Mouse (Mus musculus): ENCODE data around the gene Sprr2d.

Sprr2d gene

DNA sequence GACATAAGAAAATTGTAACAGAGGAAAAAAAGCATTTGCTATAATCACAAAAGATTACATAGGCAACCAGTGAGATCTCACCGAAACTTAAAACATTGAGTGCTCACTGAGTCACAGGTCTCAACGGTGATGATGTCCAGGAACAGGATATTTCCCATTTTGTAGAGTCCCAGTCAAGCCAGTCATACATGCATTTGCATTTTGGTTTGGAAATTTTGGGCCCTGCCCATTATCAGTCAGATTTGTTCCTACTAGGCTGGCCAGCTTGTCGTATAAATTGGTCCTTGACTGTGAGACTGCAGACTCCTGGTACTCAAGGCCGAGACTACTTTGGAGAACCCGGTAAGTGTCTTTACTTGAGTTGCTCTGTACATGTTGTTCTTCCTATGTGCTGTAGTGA is at the start of gene Sprr2d:
Sprr2d (plus strand) TSS at position 301 of the 400 bp plus-strand sequence.
- no peak for DNase-seq

- DNase-seq: no peak
Observed at GRCm38 (mm10) chr3:92307406-92307805, 31.5 kb upstream of the Sprr2d start.

- no peak for DNase-seq
Observed at GRCm38 (mm10) chr3:92316320-92316719, 22.6 kb upstream of the Sprr2d start, which contains the start of gene Sprr2b. Sprr2b (plus strand) TSS chr3:92316620.

DNA sequence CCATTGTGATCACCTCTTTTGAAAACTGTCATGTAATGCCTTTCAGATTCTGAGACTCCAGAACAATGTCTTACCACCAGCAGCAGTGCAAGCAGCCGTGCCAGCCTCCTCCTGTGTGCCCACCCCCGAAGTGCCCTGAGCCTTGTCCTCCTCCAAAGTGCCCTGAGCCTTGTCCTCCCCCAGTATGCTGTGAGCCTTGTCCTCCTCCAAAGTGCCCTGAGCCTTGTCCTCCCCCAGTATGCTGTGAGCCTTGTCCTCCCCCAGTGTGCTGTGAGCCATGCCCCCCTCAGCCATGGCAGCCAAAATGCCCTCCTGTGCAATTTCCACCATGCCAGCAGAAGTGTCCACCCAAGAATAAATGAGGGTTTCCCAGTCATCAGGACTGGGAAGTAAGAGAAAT is 21.6 kb upstream of the Sprr2d start:
- no peak for DNase-seq

- no peak for DNase-seq
Observed at GRCm38 (mm10) chr3:92336278-92336677, 2.7 kb upstream of the Sprr2d start.

DNA sequence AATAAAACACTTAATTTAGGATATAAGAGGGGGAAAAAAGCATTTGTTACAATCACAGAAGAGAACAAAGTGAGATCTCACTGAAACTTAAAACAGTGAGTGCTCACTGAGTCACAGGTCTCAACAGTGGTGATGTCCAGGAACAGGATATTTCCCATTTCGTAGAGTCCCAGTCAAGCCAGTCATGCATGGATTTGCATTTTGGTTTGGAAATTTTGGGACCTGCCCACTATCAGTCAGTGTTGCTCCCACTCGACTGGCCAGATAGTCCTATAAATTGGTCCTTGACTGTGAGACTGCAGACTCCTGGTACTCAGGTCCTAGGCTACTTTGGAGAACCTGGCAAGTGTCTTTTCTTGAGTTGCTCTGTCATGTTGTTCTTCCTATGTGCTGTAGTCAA is 12.9 kb downstream of the Sprr2d start, which contains the start of gene Sprr2e:
Sprr2e (plus strand) TSS at position 301 of the 400 bp plus-strand sequence.
- DNase-seq: no peak

DNA sequence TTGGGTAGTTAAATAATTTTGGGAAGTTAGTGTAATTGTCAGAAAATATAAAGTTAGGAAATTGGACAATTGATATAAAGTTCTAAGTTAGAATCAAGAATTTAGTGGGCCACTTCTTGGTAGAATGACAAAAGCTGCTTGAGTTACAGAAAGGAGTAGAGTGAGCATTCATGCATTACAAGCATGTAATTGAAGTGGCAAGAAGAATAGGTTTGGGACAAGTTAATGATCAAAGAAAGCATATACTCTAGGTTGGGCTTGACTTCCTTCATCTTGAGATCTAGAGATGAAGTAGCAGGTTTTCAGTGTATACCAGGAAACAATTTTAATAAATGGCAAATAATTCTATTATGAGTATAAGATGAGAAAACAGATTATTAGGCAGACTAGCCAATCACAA is 22.7 kb downstream of the Sprr2d start:
- no peak for DNase-seq

- DNase-seq: no peak
Observed at GRCm38 (mm10) chr3:92364887-92365286, 25.9 kb downstream of the Sprr2d start, which contains the start of gene Sprr2f. Sprr2f (plus strand) TSS chr3:92365187.

DNA sequence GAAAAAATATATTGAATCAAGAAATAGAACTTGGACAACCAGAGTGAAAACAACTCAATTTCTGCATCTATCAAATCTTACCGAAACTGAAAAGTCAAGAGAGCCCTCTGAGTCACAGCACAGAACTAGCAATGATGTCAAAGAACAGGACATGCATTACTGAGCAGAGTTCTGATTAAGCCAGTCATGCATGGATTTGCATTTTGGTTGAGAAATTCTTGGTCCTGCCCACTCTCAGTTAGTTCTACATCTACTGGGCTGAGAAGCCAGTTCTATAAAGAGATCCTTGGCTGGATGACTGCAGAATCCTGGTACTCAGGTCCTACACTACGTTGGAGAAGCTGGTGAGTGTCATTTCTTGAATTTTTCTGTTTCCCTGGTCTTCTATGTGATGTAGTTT is 34.7 kb downstream of the Sprr2d start:
- DNase-seq: no peak

GRCm38 (mm10) chr3:92385385-92385784 is 46.4 kb downstream of the Sprr2d start, which contains the start of gene Sprr2h:
Sprr2h (plus strand) TSS chr3:92385685.
- no peak for DNase-seq

Measured in kidney, postnatal 36 days (tissue).